Mouse (Mus musculus) midbrain, embryonic 14.5 days (tissue): ENCODE measurements around the gene Zdhhc20. TPM values are rescaled to one million over a fixed set of nuclear protein-coding genes. Genes with fewer than 3 reads are reported as not detected.

ENCODE experiments used
- ATAC-seq: fragments of 200-750 bp; cut with Nextera tagmentation; 2 replicates; pipeline ENCODE4 v1.8.0; 2017; ENCODE audit warnings: moderate number of reproducible peaks, moderate library complexity; ENCODE audit not compliant: low FRiP score, low TSS enrichment
- DNase-seq: peaks from one replicate; pipeline ENCODE4 v3.0.0-alpha.2; 2015
- H3K27ac ChIP-seq: fragments of 300-500 bp; sonication (generic); replicated peaks from 2 replicates; pipeline ENCODE4 v1.5.1; 2014; ENCODE audit warnings: mild to moderate bottlenecking, low read depth, low read length, moderate library complexity
- H3K27me3 ChIP-seq: fragments of 300-500 bp; sonication (generic); 2 replicates; pipeline ENCODE4 v1.6.1; 2014; ENCODE audit warnings: low read length, control low read depth, mixed read lengths; ENCODE audit not compliant: control insufficient read depth, insufficient read depth
- H3K36me3 ChIP-seq: fragments of 300-500 bp; sonication (generic); 2 replicates; pipeline ENCODE4 v1.6.1; 2014; ENCODE audit warnings: low read length, control low read depth; ENCODE audit not compliant: control insufficient read depth, insufficient read depth
- H3K4me1 ChIP-seq: fragments of 300-500 bp; sonication (generic); 2 replicates; pipeline ENCODE4 v1.6.1; 2014; ENCODE audit warnings: mild to moderate bottlenecking, antibody characterized with exemption, low read length, control low read depth; ENCODE audit not compliant: control insufficient read depth, insufficient read depth
- H3K4me2 ChIP-seq: fragments of 300-500 bp; sonication (generic); 2 replicates; pipeline ENCODE4 v1.6.1; 2014; ENCODE audit warnings: mild to moderate bottlenecking, low read length, moderate library complexity
- H3K4me3 ChIP-seq: fragments of 300-500 bp; sonication (generic); replicated peaks from 2 replicates; pipeline ENCODE4 v1.5.1; 2014; ENCODE audit warnings: low read depth, low read length
- H3K9ac ChIP-seq: fragments of 300-500 bp; sonication (generic); replicated peaks from 2 replicates; pipeline ENCODE4 v1.6.1; 2014; ENCODE audit warnings: mild to moderate bottlenecking, low read length, moderate library complexity
- H3K9me3 ChIP-seq: fragments of 300-500 bp; sonication (generic); 2 replicates; pipeline ENCODE4 v1.6.1; 2016; ENCODE audit warnings: low read length, control low read depth, mixed read lengths; ENCODE audit not compliant: control insufficient read depth
- WGBS: fragments of 180-500 bp; shearing (Covaris S2); extraction: QIAGEN DNeasy Blood & Tissue Kit; methylation state at CpG from one replicate; pipeline ENCODE4 v1.1.7; 2014; 5-methylcytosine and 5-hydroxymethylcytosine counted together
- microRNA-seq: library from miRNA; unstranded; fragments of <30 nt; microRNA quantifications from one replicate; pipeline ENCODE4, GENCODE M21; 2016
- polyA plus RNA-seq: library from polyadenylated mRNA; unstranded; fragments of >200 nt; fragmentation: Nextera tagmentation; extraction: Ambion mirVana; gene quantifications from 2 replicates; pipeline ENCODE4 v1.2.1, GENCODE M21; 2014

Gene Zdhhc20
- polyA plus RNA-seq, 1 experiment from 2014 or later = 43.2 TPM

DNA sequence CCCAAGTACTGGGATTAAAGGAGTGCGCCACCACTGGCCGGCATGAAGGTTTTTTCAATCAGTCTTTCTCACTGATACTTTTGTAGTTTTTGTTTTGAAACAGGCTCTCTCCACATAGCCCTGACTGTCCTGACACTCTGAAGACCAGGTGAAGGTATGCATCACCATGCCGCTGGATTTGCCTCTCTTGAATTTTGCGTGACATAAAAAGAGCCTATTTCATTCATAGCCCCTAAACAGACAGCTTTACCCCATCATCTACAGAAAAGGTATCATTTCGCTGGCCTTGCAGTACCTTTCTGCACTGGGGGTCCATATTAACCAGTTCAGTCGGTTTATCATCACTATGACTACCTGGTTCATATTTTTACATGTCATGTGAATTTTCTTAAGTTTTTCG lies 92.5 kb downstream of the Zdhhc20 start:
- peaks cover 9% of the 10 kb centered on the region for H3K36me3 ChIP-seq
- H3K9me3 ChIP-seq = no peaks in the 10 kb centered on the region
- no peaks in the 10 kb centered on the region for H3K27me3 ChIP-seq
- peak overlapping the region; percentile 66 for H3K4me2 ChIP-seq
- H3K4me3 ChIP-seq = peak overlapping the region; percentile 83
- peak overlapping the region; percentile 47; the same call in 1 of the 2 replicates for H3K9ac ChIP-seq
- peak; percentile 71 for ATAC-seq
- no peak for DNase-seq
- peaks cover 13% of the 10 kb centered on the region for H3K4me1 ChIP-seq
- WGBS = 12% methylated on average over 7 of the region's 7 CpGs
- H3K27ac ChIP-seq = peak overlapping the region; percentile 78

DNA sequence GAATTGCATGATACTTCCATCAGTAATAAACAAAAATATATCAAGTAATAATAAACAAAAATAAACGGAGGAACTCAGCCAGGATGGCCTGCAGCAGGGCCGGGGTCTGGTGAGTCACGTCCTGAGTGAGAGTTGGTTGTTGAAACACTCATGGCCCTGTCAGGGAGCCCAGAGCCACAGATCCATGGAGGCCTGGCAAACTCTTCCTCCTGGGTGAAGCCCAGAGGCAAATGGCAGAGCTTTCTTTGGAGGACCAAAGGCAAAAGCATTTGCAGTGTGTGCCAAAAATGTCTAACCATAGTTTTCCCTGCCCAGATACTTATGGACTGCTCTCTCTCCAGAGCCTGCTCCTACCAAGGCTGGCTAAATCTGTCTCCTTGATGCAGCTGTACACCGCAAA lies 98.9 kb downstream of the Zdhhc20 start:
- no peak overlapping the region for H3K27ac ChIP-seq
- DNase-seq (no peak), ATAC-seq (no peak)
- no peaks in the 10 kb centered on the region for H3K9me3 ChIP-seq
- no peak overlapping the region for H3K9ac ChIP-seq
- no peak overlapping the region for H3K4me3 ChIP-seq
- 86% methylated on average over 4 of the region's 4 CpGs for WGBS
- no peaks in the 10 kb centered on the region for H3K4me1 ChIP-seq
- no peaks in the 10 kb centered on the region for H3K27me3 ChIP-seq
- no peak overlapping the region for H3K4me2 ChIP-seq
- no peaks in the 10 kb centered on the region for H3K36me3 ChIP-seq

DNA sequence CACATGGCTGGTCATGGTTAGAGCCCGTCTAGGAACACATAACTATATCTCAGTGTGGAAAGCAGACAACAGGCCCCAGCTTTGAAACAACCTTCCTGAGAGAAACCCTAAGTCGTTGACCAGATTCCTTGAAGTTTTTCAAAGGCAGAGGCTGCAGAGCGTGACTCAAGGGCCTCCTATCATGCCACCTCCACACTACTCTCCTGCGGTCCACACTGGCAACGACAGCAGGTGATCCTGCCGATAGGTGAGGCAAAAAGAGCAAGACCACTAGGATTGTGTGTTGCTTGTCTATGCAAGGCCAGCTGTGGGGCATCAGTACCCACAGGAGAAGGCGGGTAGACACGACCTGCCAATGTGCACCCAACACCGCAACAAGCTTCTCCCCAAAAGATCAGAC lies 100.3 kb downstream of the Zdhhc20 start:
- no peaks in the 10 kb centered on the region for H3K27me3 ChIP-seq
- no peaks in the 10 kb centered on the region for H3K9me3 ChIP-seq
- no peak overlapping the region for H3K27ac ChIP-seq
- H3K4me3 ChIP-seq = no peak overlapping the region
- no peaks in the 10 kb centered on the region for H3K4me1 ChIP-seq
- no peak for DNase-seq
- H3K36me3 ChIP-seq = no peaks in the 10 kb centered on the region
- 91% methylated on average over 9 of the region's 9 CpGs for WGBS
- no peak for ATAC-seq
- H3K9ac ChIP-seq = no peak overlapping the region
- no peak overlapping the region for H3K4me2 ChIP-seq

DNA sequence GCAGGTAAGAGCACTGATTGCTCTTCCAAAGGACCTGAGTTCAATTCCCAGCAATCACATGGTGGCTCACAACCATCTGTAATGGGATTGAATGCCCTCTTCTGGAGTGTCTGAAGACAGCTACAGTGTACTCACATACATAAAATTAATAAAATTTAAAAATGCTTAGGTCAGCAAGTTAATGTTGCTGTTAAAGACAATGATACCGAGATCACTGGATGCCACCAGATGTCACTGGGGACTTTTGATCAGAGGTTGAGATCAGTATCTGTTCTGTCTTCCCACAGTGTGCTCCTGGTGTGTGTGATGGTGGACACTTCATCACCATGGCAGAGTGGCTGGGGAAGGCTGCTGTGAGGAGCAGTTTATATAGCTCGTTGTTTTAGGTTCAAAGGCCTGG lies 100.8 kb downstream of the Zdhhc20 start:
- ATAC-seq (no peak), DNase-seq (no peak)
- WGBS = 86% methylated on average over 2 of the region's 2 CpGs
- H3K36me3 ChIP-seq = no peaks in the 10 kb centered on the region
- H3K27ac ChIP-seq = no peak overlapping the region
- H3K4me1 ChIP-seq = no peaks in the 10 kb centered on the region
- no peaks in the 10 kb centered on the region for H3K27me3 ChIP-seq
- no peak overlapping the region for H3K4me3 ChIP-seq
- H3K9ac ChIP-seq = no peak overlapping the region
- H3K4me2 ChIP-seq = no peak overlapping the region
- H3K9me3 ChIP-seq = no peaks in the 10 kb centered on the region

DNA sequence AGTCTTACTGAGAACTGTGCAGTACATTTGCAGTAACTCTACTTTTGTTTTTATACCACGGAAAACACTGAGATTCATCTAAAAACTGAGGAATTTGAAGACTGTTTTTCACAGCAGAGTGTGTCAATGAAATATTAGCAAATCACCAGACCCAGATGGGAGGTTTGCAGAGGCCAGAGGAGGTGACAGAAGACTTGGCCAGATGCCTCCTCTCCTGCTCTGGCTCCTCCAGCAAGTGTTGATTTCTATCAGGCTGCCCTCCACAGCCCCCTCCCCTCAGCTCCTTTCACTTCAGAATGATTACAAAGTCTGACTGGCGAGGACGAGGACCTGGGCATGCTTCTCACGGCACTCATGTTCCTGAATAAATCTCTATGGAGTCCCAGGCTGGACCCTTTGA lies 102.7 kb downstream of the Zdhhc20 start:
- no peak overlapping the region for H3K9ac ChIP-seq
- no peaks in the 10 kb centered on the region for H3K36me3 ChIP-seq
- whole genome bisulfite sequencing = 70% methylated on average over 4 of the region's 4 CpGs
- H3K27me3 ChIP-seq = no peaks in the 10 kb centered on the region
- DNase-seq = no peak
- no peak overlapping the region for H3K4me3 ChIP-seq
- H3K4me2 ChIP-seq = no peak overlapping the region
- no peak overlapping the region for H3K27ac ChIP-seq
- no peak for ATAC-seq
- H3K4me1 ChIP-seq = no peaks in the 10 kb centered on the region
- no peaks in the 10 kb centered on the region for H3K9me3 ChIP-seq

Small RNA genes lying within 50 kb of the gene (microRNA-seq; reads per million reads assigned to microRNA genes)
- gene Mir3077 = not detected

Other genes with a start within 250 kb of the Zdhhc20 start
- gene Xpo4, start 224.8 kb downstream of the Zdhhc20 start, polyA plus RNA-seq = 13.5 and 18.7 TPM in 2 replicates
- gene Gm49361, start 144.2 kb downstream of the Zdhhc20 start, polyA plus RNA-seq = not detected in 2 replicates
- 5.4 and 7.1 TPM in 2 replicates for gene Lats2, start 131.9 kb downstream of the Zdhhc20 start, polyA plus RNA-seq
- 35.6 and 47.9 TPM in 2 replicates for gene Sap18, start 92.1 kb downstream of the Zdhhc20 start, polyA plus RNA-seq
- 4.8 and 8.6 TPM in 2 replicates for gene Ska3, start 64.1 kb downstream of the Zdhhc20 start, polyA plus RNA-seq
- gene Mrpl57, start 64.0 kb downstream of the Zdhhc20 start, polyA plus RNA-seq = 143 and 156 TPM in 2 replicates
- 48.3 and 54.6 TPM in 2 replicates for gene Micu2, start 109.0 kb upstream of the Zdhhc20 start, polyA plus RNA-seq
- 13.5 and 19.7 TPM in 2 replicates for gene Fgf9, start 180.3 kb upstream of the Zdhhc20 start, polyA plus RNA-seq